Mouse (Mus musculus): Measurements from ENCODE around the gene Spns3. TPM values are rescaled to one million over a fixed set of nuclear protein-coding genes. Genes with fewer than 3 reads are reported as not detected.

Spns3 gene
- polyA plus RNA-seq, 1 experiment: 0.15 TPM

- H3K4me3 ChIP-seq (ENCODE audit: low read depth, low read length): no peak overlapping the region
- no peaks in the 10 kb centered on the region for H3K27me3 ChIP-seq (ENCODE audit: control insufficient read depth, insufficient read depth, low read length, poor library complexity, severe bottlenecking)
- H3K36me3 ChIP-seq (ENCODE audit: control insufficient read depth, insufficient read depth, low read length, poor library complexity, severe bottlenecking): no peaks in the 10 kb centered on the region
- H3K9me3 ChIP-seq (replicated peaks; ENCODE audit: control insufficient read depth, insufficient read depth, low read length, poor library complexity, severe bottlenecking): no peaks in the 10 kb centered on the region
- H3K27ac ChIP-seq (ENCODE audit: insufficient read depth, low read length): no peak overlapping the region
- no peak overlapping the region for H3K9ac ChIP-seq (ENCODE audit: low read depth, poor library complexity, severe bottlenecking)
- TF ChIP-seq POLR2A (IDR thresholded peaks at IDR 0.05; ENCODE audit: insufficient read depth, low read length) (no peak), CTCF (IDR thresholded peaks at IDR 0.05; ENCODE audit: low read depth, low read length) (no peak), EP300 (IDR thresholded peaks at IDR 0.05; ENCODE audit: insufficient read depth, low read depth, low read length) (no peak)
- H3K4me1 ChIP-seq (ENCODE audit: control insufficient read depth, insufficient read depth, low read length): no peaks in the 10 kb centered on the region
Observed at GRCm38 (mm10) chr11:72496066-72496465, 54.2 kb downstream of the Spns3 start.

DNA sequence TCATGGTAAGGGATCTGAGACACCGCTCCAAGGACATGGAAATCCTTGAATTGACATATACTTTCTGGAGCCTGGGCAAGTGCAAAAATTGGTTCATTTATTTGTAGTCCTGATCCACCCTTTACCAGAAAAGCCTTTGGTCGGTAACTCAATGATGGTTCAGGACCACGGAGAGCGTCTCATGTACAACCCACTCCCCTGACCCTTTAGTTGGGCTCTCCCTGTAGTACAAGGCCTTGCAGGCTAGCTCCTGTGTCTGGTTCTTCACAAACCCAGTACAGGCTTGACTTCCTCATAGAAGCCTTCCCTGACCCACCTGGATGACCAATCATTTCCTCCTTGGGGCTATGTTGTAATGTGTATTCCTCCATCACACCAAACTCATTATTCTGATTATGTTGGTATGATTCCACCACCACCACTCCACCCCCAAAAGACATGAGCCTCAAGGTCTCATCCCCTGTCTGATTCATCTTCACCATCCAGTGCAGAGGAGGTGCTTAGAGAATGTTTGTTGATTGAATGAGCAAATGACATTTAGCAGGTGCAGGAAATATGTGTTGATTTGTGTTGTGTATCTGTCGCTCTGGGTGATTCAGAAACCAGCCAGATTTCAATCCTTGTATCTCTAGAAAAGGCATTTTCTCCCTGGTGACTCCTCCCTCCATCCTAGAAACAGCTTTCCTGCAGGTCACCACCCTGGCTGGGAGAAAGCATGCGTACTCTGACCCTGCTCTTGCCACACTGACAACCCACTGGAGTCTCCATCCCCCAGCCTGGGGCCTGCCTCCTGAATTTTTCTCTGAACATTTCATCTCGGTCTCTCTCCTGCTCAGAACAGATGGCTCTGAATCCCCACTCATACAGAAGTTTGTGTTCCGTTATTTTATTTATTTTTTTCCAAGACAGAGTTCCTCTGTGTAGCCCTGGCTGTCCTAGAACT, 56.0 kb downstream of the Spns3 start:
- Histone ChIP-seq H3K27me3 (ENCODE audit: control insufficient read depth, insufficient read depth, low read length, poor library complexity, severe bottlenecking) (peaks cover 2% of the 10 kb centered on the region; the same call in 1 of the 2 replicates), H3K4me3 (ENCODE audit: low read depth, low read length) (no peak overlapping the region), H3K4me1 (ENCODE audit: control insufficient read depth, insufficient read depth, low read length) (no peaks in the 10 kb centered on the region), H3K36me3 (ENCODE audit: control insufficient read depth, insufficient read depth, low read length, poor library complexity, severe bottlenecking) (no peaks in the 10 kb centered on the region), H3K27ac (ENCODE audit: insufficient read depth, low read length) (no peak overlapping the region), H3K9ac (ENCODE audit: low read depth, poor library complexity, severe bottlenecking) (no peak overlapping the region), H3K9me3 (replicated peaks; ENCODE audit: control insufficient read depth, insufficient read depth, low read length, poor library complexity, severe bottlenecking) (no peaks in the 10 kb centered on the region)
- TF ChIP-seq CTCF (IDR thresholded peaks at IDR 0.05; ENCODE audit: low read depth, low read length): no peak
- no peak for TF ChIP-seq EP300 (IDR thresholded peaks at IDR 0.05; ENCODE audit: insufficient read depth, low read depth, low read length)
- no peak for TF ChIP-seq POLR2A (IDR thresholded peaks at IDR 0.05; ENCODE audit: insufficient read depth, low read length)

GRCm38 (mm10) chr11:72491130-72491960, 59.0 kb downstream of the Spns3 start:
- no peak overlapping the region for H3K4me3 ChIP-seq (ENCODE audit: low read depth, low read length)
- no peak for TF ChIP-seq POLR2A (IDR thresholded peaks at IDR 0.05; ENCODE audit: insufficient read depth, low read length)
- no peak for TF ChIP-seq CTCF (IDR thresholded peaks at IDR 0.05; ENCODE audit: low read depth, low read length)
- TF ChIP-seq EP300 (IDR thresholded peaks at IDR 0.05; ENCODE audit: insufficient read depth, low read depth, low read length): no peak
- H3K9me3 ChIP-seq (replicated peaks; ENCODE audit: control insufficient read depth, insufficient read depth, low read length, poor library complexity, severe bottlenecking): no peaks in the 10 kb centered on the region
- no peak overlapping the region for H3K9ac ChIP-seq (ENCODE audit: low read depth, poor library complexity, severe bottlenecking)
- no peaks in the 10 kb centered on the region for H3K4me1 ChIP-seq (ENCODE audit: control insufficient read depth, insufficient read depth, low read length)
- no peaks in the 10 kb centered on the region for H3K36me3 ChIP-seq (ENCODE audit: control insufficient read depth, insufficient read depth, low read length, poor library complexity, severe bottlenecking)
- peaks cover 4% of the 10 kb centered on the region; the same call in 1 of the 2 replicates for H3K27me3 ChIP-seq (ENCODE audit: control insufficient read depth, insufficient read depth, low read length, poor library complexity, severe bottlenecking)
- no peak overlapping the region for H3K27ac ChIP-seq (ENCODE audit: insufficient read depth, low read length)

- TF ChIP-seq CTCF (IDR thresholded peaks at IDR 0.05; ENCODE audit: low read depth, low read length): peak; percentile 39
- no peak for TF ChIP-seq POLR2A (IDR thresholded peaks at IDR 0.05; ENCODE audit: insufficient read depth, low read length)
- peak within 1 kb of the TSS; percentile 52 for H3K9ac ChIP-seq (ENCODE audit: low read depth, poor library complexity, severe bottlenecking)
- H3K27ac ChIP-seq (ENCODE audit: insufficient read depth, low read length): no peak within 1 kb of the TSS
- peak within 1 kb of the TSS; percentile 61 for H3K4me3 ChIP-seq (ENCODE audit: low read depth, low read length)
- H3K36me3 ChIP-seq (ENCODE audit: control insufficient read depth, insufficient read depth, low read length, poor library complexity, severe bottlenecking): no peaks in the 10 kb centered on the region
- peaks cover 4% of the 10 kb centered on the region; the same call in 1 of the 2 replicates for H3K27me3 ChIP-seq (ENCODE audit: control insufficient read depth, insufficient read depth, low read length, poor library complexity, severe bottlenecking)
- no peaks in the 10 kb centered on the region for H3K4me1 ChIP-seq (ENCODE audit: control insufficient read depth, insufficient read depth, low read length)
- H3K9me3 ChIP-seq (replicated peaks; ENCODE audit: control insufficient read depth, insufficient read depth, low read length, poor library complexity, severe bottlenecking): no peaks in the 10 kb centered on the region
Observed at GRCm38 (mm10) chr11:72489881-72490301, 60.4 kb downstream of the Spns3 start, which contains the start of gene Spns2. Gene Spns2, minus strand, starts transcription at chr11:72489904.

DNA sequence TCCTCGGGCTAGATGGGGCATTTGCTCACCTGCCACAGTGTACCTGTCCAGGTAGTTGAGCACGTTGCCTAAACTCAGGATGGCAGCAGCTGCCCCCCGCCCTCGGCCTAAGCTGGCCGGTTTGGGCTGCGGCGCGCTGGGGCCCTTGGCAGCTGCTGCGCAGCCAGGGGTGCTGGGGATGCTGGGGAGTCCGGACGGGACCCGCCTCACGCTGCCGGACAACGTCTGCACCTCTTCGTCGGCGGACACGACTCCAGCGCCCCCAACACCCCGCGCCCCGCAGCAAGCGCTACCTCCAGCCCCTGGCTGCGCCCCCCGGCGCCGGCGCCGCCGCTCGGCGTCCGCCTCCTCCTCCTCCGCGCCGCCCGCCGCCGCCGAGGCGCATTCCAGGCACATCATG, 60.9 kb downstream of the Spns3 start:
- H3K9ac ChIP-seq (ENCODE audit: low read depth, poor library complexity, severe bottlenecking): peak overlapping the region; percentile 52
- no peak for TF ChIP-seq CTCF (IDR thresholded peaks at IDR 0.05; ENCODE audit: low read depth, low read length)
- no peak for TF ChIP-seq POLR2A (IDR thresholded peaks at IDR 0.05; ENCODE audit: insufficient read depth, low read length)
- no peak for TF ChIP-seq EP300 (IDR thresholded peaks at IDR 0.05; ENCODE audit: insufficient read depth, low read depth, low read length)
- H3K36me3 ChIP-seq (ENCODE audit: control insufficient read depth, insufficient read depth, low read length, poor library complexity, severe bottlenecking): no peaks in the 10 kb centered on the region
- H3K9me3 ChIP-seq (replicated peaks; ENCODE audit: control insufficient read depth, insufficient read depth, low read length, poor library complexity, severe bottlenecking): no peaks in the 10 kb centered on the region
- peaks cover 4% of the 10 kb centered on the region; the same call in 1 of the 2 replicates for H3K27me3 ChIP-seq (ENCODE audit: control insufficient read depth, insufficient read depth, low read length, poor library complexity, severe bottlenecking)
- peak overlapping the region; percentile 61 for H3K4me3 ChIP-seq (ENCODE audit: low read depth, low read length)
- no peaks in the 10 kb centered on the region for H3K4me1 ChIP-seq (ENCODE audit: control insufficient read depth, insufficient read depth, low read length)
- H3K27ac ChIP-seq (ENCODE audit: insufficient read depth, low read length): no peak overlapping the region

Measured in ES-Bruce4 (cell line).